Mouse (Mus musculus) heart, postnatal 0 days (tissue): ENCODE measurements around the gene Wasf2.

Source experiments
- CTCF ChIP-seq: IDR thresholded peaks from 2 replicates; pipeline ENCODE4 v1.5.1; 2016; ENCODE audit warnings: antibody characterized with exemption, control low read depth, low read depth
- EP300 ChIP-seq: IDR thresholded peaks from 2 replicates; pipeline ENCODE4 v1.6.1; 2016; ENCODE audit warnings: antibody characterized with exemption, low read depth

GRCm38 (mm10) chr4:133213268-133213590 is 82.9 kb downstream of the Wasf2 start:
- TF ChIP-seq CTCF (no peak), EP300 (no peak)
